Comparison of ENCODE assay signal across 11 mouse cellular contexts in the genomic region with DNA sequence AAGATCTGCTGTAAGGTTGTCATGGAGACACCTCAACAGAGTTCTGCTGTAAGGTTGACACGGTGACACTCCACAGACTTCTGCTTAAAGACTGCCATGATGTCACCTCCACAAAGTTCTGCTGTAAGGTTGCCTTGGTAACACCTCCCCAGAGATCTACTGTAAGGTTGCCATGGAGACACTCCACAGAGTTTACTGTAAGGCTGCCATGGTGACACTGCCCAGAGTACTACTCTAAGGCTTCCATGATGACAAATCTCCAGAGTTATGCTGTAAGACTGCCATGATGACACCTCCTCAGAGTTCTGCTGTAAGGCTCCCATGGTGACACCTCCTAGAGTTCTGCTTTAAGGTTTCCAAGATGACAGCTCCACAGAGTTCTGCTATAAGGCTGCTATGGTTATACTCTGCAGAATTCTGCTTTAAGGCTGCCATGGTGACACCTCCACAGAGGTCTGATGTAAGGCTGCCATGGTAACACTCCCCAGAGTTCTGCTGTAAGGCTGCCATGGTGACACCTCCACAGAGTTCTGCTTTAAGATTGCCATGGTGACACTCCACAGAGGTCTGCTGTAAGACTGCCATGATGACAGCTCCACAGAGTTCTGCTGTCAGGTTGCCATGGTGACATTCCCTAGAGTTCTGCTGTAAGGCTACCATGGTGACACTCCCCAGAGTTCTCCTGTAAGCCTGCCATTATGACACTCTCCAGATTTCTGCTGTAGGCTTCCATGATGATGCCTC.
DNase-seq lines count a peak whose midpoint lies in the region; ATAC-seq and TF ChIP-seq lines count a peak whose summit lies in the region.
"Had no signal": no experiment of that assay in that cellular context is flagged by ENCODE, and none has a peak within 500 bp of the region (broad histone marks: within the 10 kb centered on the region; RNA-seq: fewer than 3 reads in every experiment).

No protein-coding gene starts in this region.

- H3K9me3 ChIP-seq in intestine, embryonic 14.5 days (ENCODE audit: control insufficient read depth, low read length): no peaks in the 10 kb centered on the region
- H3K9me3 ChIP-seq in intestine, postnatal 0 days (ENCODE audit: control insufficient read depth): no peaks in the 10 kb centered on the region
- no peaks in the 10 kb centered on the region for H3K9me3 ChIP-seq in hindbrain, embryonic 11.5 days (ENCODE audit: control insufficient read depth, low read length)
- H3K9me3 ChIP-seq in midbrain, embryonic 16.5 days (replicated peaks; ENCODE audit: control insufficient read depth, low read length, poor library complexity, severe bottlenecking): no peaks in the 10 kb centered on the region; the same call in 1 of the 2 replicates

- H3K36me3 ChIP-seq in intestine, embryonic 14.5 days (ENCODE audit: control insufficient read depth, insufficient read depth, low read length): no peaks in the 10 kb centered on the region
- no peaks in the 10 kb centered on the region for H3K36me3 ChIP-seq in intestine, postnatal 0 days (ENCODE audit: control insufficient read depth, insufficient read depth)
- H3K36me3 ChIP-seq in hindbrain, embryonic 11.5 days (ENCODE audit: control insufficient read depth, insufficient read depth, low read length): no peaks in the 10 kb centered on the region
- no peaks in the 10 kb centered on the region for H3K36me3 ChIP-seq in midbrain, embryonic 16.5 days (ENCODE audit: control insufficient read depth, insufficient read depth, low read length)

- H3K4me2 ChIP-seq in intestine, embryonic 14.5 days (ENCODE audit: low read length): no peak overlapping the region
- no peak overlapping the region for H3K4me2 ChIP-seq in intestine, postnatal 0 days (replicated peaks; ENCODE audit: low read depth)
- no peak overlapping the region for H3K4me2 ChIP-seq in hindbrain, embryonic 11.5 days (replicated peaks; ENCODE audit: low read depth, low read length)
- no peak overlapping the region for H3K4me2 ChIP-seq in midbrain, embryonic 16.5 days (ENCODE audit: low read length)

- peak; percentile 57 for ATAC-seq in intestine, embryonic 14.5 days (replicated peaks; ENCODE audit: low FRiP score, low TSS enrichment, low read depth)
- ATAC-seq in intestine, postnatal 0 days: no peak
- peak; percentile 72 for ATAC-seq in hindbrain, embryonic 11.5 days (ENCODE audit: low FRiP score)
- peak; percentile 84 for ATAC-seq in midbrain, embryonic 16.5 days
- ATAC-seq: CD4-positive, CD25-positive, alpha-beta regulatory T cell, adult 4 months had no signal

- no peak overlapping the region for H3K4me3 ChIP-seq in intestine, embryonic 14.5 days (ENCODE audit: low read depth, low read length)
- no peak overlapping the region for H3K4me3 ChIP-seq in intestine, postnatal 0 days (ENCODE audit: low read depth, low read length)
- no peak overlapping the region for H3K4me3 ChIP-seq in hindbrain, embryonic 11.5 days (ENCODE audit: low read depth, low read length)
- H3K4me3 ChIP-seq in midbrain, embryonic 16.5 days (ENCODE audit: low read depth, low read length): no peak overlapping the region

- no peak overlapping the region for H3K27ac ChIP-seq in intestine, embryonic 14.5 days (ENCODE audit: low read depth)
- no peak overlapping the region for H3K27ac ChIP-seq in intestine, postnatal 0 days (ENCODE audit: low read depth, low read length)
- no peak overlapping the region for H3K27ac ChIP-seq in hindbrain, embryonic 11.5 days (ENCODE audit: low read depth, low read length)
- no peak overlapping the region for H3K27ac ChIP-seq in midbrain, embryonic 16.5 days (ENCODE audit: low read length)

- DNase-seq in intestine, embryonic 14.5 days (ENCODE audit: low spot score): no peak
- DNase-seq in brain, embryonic 18.5 days (ENCODE audit: low read depth, low spot score): peak; percentile 43
- peak; percentile 38 for DNase-seq in hindbrain, embryonic 11.5 days (ENCODE audit: low spot score)
- DNase-seq in testis, postnatal 10 days (ENCODE audit: low spot score): no peak
- DNase-seq in layer of hippocampus, postnatal 36 days: no peak
- no peak for DNase-seq in thymus, postnatal 10 days (ENCODE audit: low spot score in 2 of 2)
- DNase-seq: cerebellum, adult 11 months; lung, postnatal 10 days had no signal

- 85% methylated on average over 1 of the region's 1 CpGs for WGBS in intestine, embryonic 14.5 days
- 83% methylated on average over 1 of the region's 1 CpGs for WGBS in intestine, postnatal 0 days
- WGBS in hindbrain, embryonic 11.5 days: 85% methylated on average over 1 of the region's 1 CpGs
- 70% methylated on average over 1 of the region's 1 CpGs for WGBS in midbrain, embryonic 16.5 days

- TF ChIP-seq CTCF in intestine, postnatal 0 days (IDR thresholded peaks at IDR 0.05; ENCODE audit: low read depth): no peak

- no peaks in the 10 kb centered on the region for H3K27me3 ChIP-seq in intestine, embryonic 14.5 days (replicated peaks; ENCODE audit: control insufficient read depth, insufficient read depth, low read length)
- no peaks in the 10 kb centered on the region for H3K27me3 ChIP-seq in intestine, postnatal 0 days (replicated peaks; ENCODE audit: control insufficient read depth, insufficient read depth, low read length)
- H3K27me3 ChIP-seq in hindbrain, embryonic 11.5 days (ENCODE audit: control insufficient read depth, insufficient read depth, low read length): no peaks in the 10 kb centered on the region
- H3K27me3 ChIP-seq in midbrain, embryonic 16.5 days (ENCODE audit: control insufficient read depth, insufficient read depth, low read depth, low read length): no peaks in the 10 kb centered on the region

- no peak overlapping the region for H3K9ac ChIP-seq in intestine, embryonic 14.5 days (ENCODE audit: low read length)
- no peak overlapping the region for H3K9ac ChIP-seq in intestine, postnatal 0 days (ENCODE audit: low read depth, low read length)
- no peak overlapping the region for H3K9ac ChIP-seq in hindbrain, embryonic 11.5 days (ENCODE audit: low read depth, low read length)
- H3K9ac ChIP-seq in midbrain, embryonic 16.5 days (ENCODE audit: low read depth, low read length): no peak overlapping the region

- H3K4me1 ChIP-seq in intestine, embryonic 14.5 days (replicated peaks; ENCODE audit: control insufficient read depth, insufficient read depth, low read length): no peaks in the 10 kb centered on the region
- no peaks in the 10 kb centered on the region for H3K4me1 ChIP-seq in intestine, postnatal 0 days (replicated peaks; ENCODE audit: control insufficient read depth, insufficient read depth, low read length)
- H3K4me1 ChIP-seq in hindbrain, embryonic 11.5 days (replicated peaks; ENCODE audit: control insufficient read depth, insufficient read depth, low read length): no peaks in the 10 kb centered on the region
- H3K4me1 ChIP-seq in midbrain, embryonic 16.5 days (ENCODE audit: control insufficient read depth, insufficient read depth, low read length): 0 out of 2 replicates have a peak, but pooled peaks cover 3% of the 10 kb centered on the region

Comparison
In these comparisons a context has a peak if more than half of its experiments do, and no peak if none do; other contexts are left out.
1. DNase-seq: peak in brain, embryonic 18.5 days (single experiment) and hindbrain, embryonic 11.5 days (single experiment); none in intestine, embryonic 14.5 days (single experiment), testis, postnatal 10 days (single experiment), layer of hippocampus, postnatal 36 days (0 of 2) and thymus, postnatal 10 days (0 of 2).